In genomic region chr4:136876971-136877370, GRCm38 (mm10) we compare ENCODE assay signal across 9 mouse cellular contexts. TPM values are rescaled to one million over a fixed set of nuclear protein-coding genes. Genes with fewer than 3 reads are reported as not detected.
A peak's percentile ranks its signal among the peaks of the same experiment; 100 is the strongest.
DNase-seq lines count a peak whose midpoint lies in the region; ATAC-seq and TF ChIP-seq lines count a peak whose summit lies in the region.
"Had no signal": no experiment of that assay in that cellular context is flagged by ENCODE, and none has a peak within 500 bp of the region (broad histone marks: within the 10 kb centered on the region; RNA-seq: fewer than 3 reads in every experiment).

No protein-coding gene starts in this region.

- peak; percentile 82 for TF ChIP-seq CTCF in layer of hippocampus, adult 2 months (conservative IDR thresholded peaks at IDR 0.05)

- peak in 1 of 2 experiments; percentile 63 for DNase-seq in layer of hippocampus, adult 2 months (ENCODE audit: low spot score in 2 of 2)
- DNase-seq in layer of hippocampus, adult 9-11 months: no peak
- peak; percentile 68 for DNase-seq in NIH3T3 (ENCODE audit: low read depth)
- DNase-seq in cerebellum, postnatal 4 days (ENCODE audit: low spot score in 2 of 2): peak; percentile 68 to 84
- peak; percentile 21 for DNase-seq in limb, embryonic 14.5 days (ENCODE audit: low spot score)
- DNase-seq in right cerebral cortex, postnatal 14 days: peak; percentile 79

- no peaks in the 10 kb centered on the region for H3K9me3 ChIP-seq in hindbrain, embryonic 15.5 days
- H3K9me3 ChIP-seq in limb, embryonic 14.5 days (ENCODE audit: control insufficient read depth, low read length): no peaks in the 10 kb centered on the region
- H3K9me3 ChIP-seq: limb, embryonic 12.5 days had no signal

- no peak overlapping the region for H3K9ac ChIP-seq in hindbrain, embryonic 15.5 days
- no peak overlapping the region for H3K9ac ChIP-seq in limb, embryonic 14.5 days (ENCODE audit: low read depth, low read length, severe bottlenecking)
- H3K9ac ChIP-seq: limb, embryonic 12.5 days had no signal

- peak; percentile 61; the same call in 1 of the 2 replicates for ATAC-seq in hindbrain, embryonic 15.5 days (ENCODE audit: low FRiP score, low read depth)
- no peak for ATAC-seq in limb, embryonic 14.5 days (ENCODE audit: low FRiP score, low read depth)
- ATAC-seq in erythroid progenitor cell, adult 5-6 weeks (replicated peaks; ENCODE audit: low FRiP score, poor library complexity, severe bottlenecking): no peak

- no peaks in the 10 kb centered on the region for H3K27me3 ChIP-seq in hindbrain, embryonic 15.5 days
- no peaks in the 10 kb centered on the region for H3K27me3 ChIP-seq in limb, embryonic 14.5 days (ENCODE audit: control insufficient read depth, insufficient read depth, low read length)

- no peak overlapping the region for H3K4me2 ChIP-seq in hindbrain, embryonic 15.5 days
- H3K4me2 ChIP-seq in limb, embryonic 14.5 days (replicated peaks; ENCODE audit: low read depth, low read length, severe bottlenecking): no peak overlapping the region
- H3K4me2 ChIP-seq: limb, embryonic 12.5 days had no signal

- no peak overlapping the region for H3K4me3 ChIP-seq in layer of hippocampus, adult 2 months
- H3K4me3 ChIP-seq in hindbrain, embryonic 15.5 days: no peak overlapping the region
- no peak overlapping the region for H3K4me3 ChIP-seq in limb, embryonic 14.5 days (replicated peaks; ENCODE audit: low read length)
- H3K4me3 ChIP-seq: limb, embryonic 12.5 days had no signal

- no peak for TF ChIP-seq POLR2A in limb, embryonic 14.5 days (IDR thresholded peaks at IDR 0.05; ENCODE audit: borderline replicate concordance, extremely low read depth, insufficient read depth, insufficient read length)

- 17% methylated on average over 7 of the region's 7 CpGs for WGBS in hindbrain, embryonic 15.5 days
- WGBS in limb, embryonic 14.5 days: 19% methylated on average over 7 of the region's 7 CpGs

- H3K36me3 ChIP-seq in hindbrain, embryonic 15.5 days: no peaks in the 10 kb centered on the region
- no peaks in the 10 kb centered on the region for H3K36me3 ChIP-seq in limb, embryonic 14.5 days (ENCODE audit: control insufficient read depth, insufficient read depth, low read length)
- H3K36me3 ChIP-seq: limb, embryonic 12.5 days had no signal

- H3K4me1 ChIP-seq in hindbrain, embryonic 15.5 days (replicated peaks): 0 out of 2 replicates have a peak, but pooled peaks cover 4% of the 10 kb centered on the region
- H3K4me1 ChIP-seq in limb, embryonic 14.5 days (ENCODE audit: control insufficient read depth, insufficient read depth, low read length): no peaks in the 10 kb centered on the region
- H3K4me1 ChIP-seq: limb, embryonic 12.5 days had no signal

- no peak overlapping the region for H3K27ac ChIP-seq in layer of hippocampus, adult 2 months
- H3K27ac ChIP-seq in hindbrain, embryonic 15.5 days (replicated peaks): no peak overlapping the region
- H3K27ac ChIP-seq in limb, embryonic 14.5 days (replicated peaks; ENCODE audit: low read depth, low read length): no peak overlapping the region
- H3K27ac ChIP-seq: limb, embryonic 12.5 days had no signal

RNA-seq across cellular contexts. Expression of gene C1qb, which starts 9.0 kb away (rescaled TPM):
- total RNA-seq in layer of hippocampus, adult 2 months (2021): 10 to 100 TPM; 51.1 to 52.0 TPM
- 42.6 and 56.4 TPM in 2 replicates for polyA plus RNA-seq in hindbrain, embryonic 15.5 days (2015; fragmentation: Nextera tagmentation; extraction: Ambion mirVana)
- polyA plus RNA-seq in limb, embryonic 14.5 days (2012; rRNA removed): 56.2 and 66.4 TPM in 2 replicates
- 81.2 and 81.8 TPM in 2 replicates for polyA plus RNA-seq in limb, embryonic 14.5 days (2014; fragmentation: Nextera tagmentation; extraction: Ambion mirVana)
- 156 and 168 TPM in 2 replicates for total RNA-seq in erythroid progenitor cell, adult 5-6 weeks (2015; ENCODE audit: low replicate concordance)
- total RNA-seq in erythroid progenitor cell, adult 5-6 weeks (2017; ENCODE audit: low replicate concordance): 46.1 and 49.5 TPM in 2 replicates

RNA-seq across cellular contexts. Expression of gene C1qc, which starts 15.9 kb away (rescaled TPM):
- total RNA-seq in layer of hippocampus, adult 2 months (2021): 10 to 100 TPM; 40.0 to 41.8 TPM
- 24.2 and 33.1 TPM in 2 replicates for polyA plus RNA-seq in hindbrain, embryonic 15.5 days (2015; fragmentation: Nextera tagmentation; extraction: Ambion mirVana)
- polyA plus RNA-seq in limb, embryonic 14.5 days (2012; rRNA removed): 36.7 and 44.6 TPM in 2 replicates
- polyA plus RNA-seq in limb, embryonic 14.5 days (2014; fragmentation: Nextera tagmentation; extraction: Ambion mirVana): 40.5 and 43.2 TPM in 2 replicates
- 66.2 and 68.5 TPM in 2 replicates for total RNA-seq in erythroid progenitor cell, adult 5-6 weeks (2015; ENCODE audit: low replicate concordance)
- total RNA-seq in erythroid progenitor cell, adult 5-6 weeks (2017; ENCODE audit: low replicate concordance): 32.8 and 39.5 TPM in 2 replicates

RNA-seq across cellular contexts. Expression of gene C1qa, which starts 21.6 kb away (rescaled TPM):
- total RNA-seq in layer of hippocampus, adult 2 months (2021): 10 to 100 TPM; 48.1 to 48.3 TPM
- 30.8 and 36.4 TPM in 2 replicates for polyA plus RNA-seq in hindbrain, embryonic 15.5 days (2015; fragmentation: Nextera tagmentation; extraction: Ambion mirVana)
- polyA plus RNA-seq in limb, embryonic 14.5 days (2012; rRNA removed): 27.9 and 34.9 TPM in 2 replicates
- 40.1 and 46.2 TPM in 2 replicates for polyA plus RNA-seq in limb, embryonic 14.5 days (2014; fragmentation: Nextera tagmentation; extraction: Ambion mirVana)
- total RNA-seq in erythroid progenitor cell, adult 5-6 weeks (2015; ENCODE audit: low replicate concordance): 69.2 and 74.6 TPM in 2 replicates
- 35.7 and 58.5 TPM in 2 replicates for total RNA-seq in erythroid progenitor cell, adult 5-6 weeks (2017; ENCODE audit: low replicate concordance)

RNA-seq across cellular contexts. Expression of gene Ephb2, which starts 41.2 kb away (rescaled TPM):
- 10 to 100 TPM; 21.8 to 22.1 TPM for total RNA-seq in layer of hippocampus, adult 2 months (2021)
- 23.7 and 24.3 TPM in 2 replicates for polyA plus RNA-seq in hindbrain, embryonic 15.5 days (2015; fragmentation: Nextera tagmentation; extraction: Ambion mirVana)
- 45.2 and 70.7 TPM in 2 replicates for polyA plus RNA-seq in limb, embryonic 14.5 days (2012; rRNA removed)
- polyA plus RNA-seq in limb, embryonic 14.5 days (2014; fragmentation: Nextera tagmentation; extraction: Ambion mirVana): 17.9 and 19.4 TPM in 2 replicates
- not detected in 2 replicates for total RNA-seq in erythroid progenitor cell, adult 5-6 weeks (2015; ENCODE audit: low replicate concordance)
- not detected in 2 replicates for total RNA-seq in erythroid progenitor cell, adult 5-6 weeks (2017; ENCODE audit: low replicate concordance)
